Mouse (Mus musculus): ENCODE measurements around the gene Slco1c1. TPM values are rescaled to one million over a fixed set of nuclear protein-coding genes. Genes with fewer than 3 reads are reported as not detected.

Slco1c1 gene
- polyA plus RNA-seq (2015; fragmentation: Nextera tagmentation; extraction: Ambion mirVana) = 0.07 and 0.10 TPM in 2 replicates

DNA sequence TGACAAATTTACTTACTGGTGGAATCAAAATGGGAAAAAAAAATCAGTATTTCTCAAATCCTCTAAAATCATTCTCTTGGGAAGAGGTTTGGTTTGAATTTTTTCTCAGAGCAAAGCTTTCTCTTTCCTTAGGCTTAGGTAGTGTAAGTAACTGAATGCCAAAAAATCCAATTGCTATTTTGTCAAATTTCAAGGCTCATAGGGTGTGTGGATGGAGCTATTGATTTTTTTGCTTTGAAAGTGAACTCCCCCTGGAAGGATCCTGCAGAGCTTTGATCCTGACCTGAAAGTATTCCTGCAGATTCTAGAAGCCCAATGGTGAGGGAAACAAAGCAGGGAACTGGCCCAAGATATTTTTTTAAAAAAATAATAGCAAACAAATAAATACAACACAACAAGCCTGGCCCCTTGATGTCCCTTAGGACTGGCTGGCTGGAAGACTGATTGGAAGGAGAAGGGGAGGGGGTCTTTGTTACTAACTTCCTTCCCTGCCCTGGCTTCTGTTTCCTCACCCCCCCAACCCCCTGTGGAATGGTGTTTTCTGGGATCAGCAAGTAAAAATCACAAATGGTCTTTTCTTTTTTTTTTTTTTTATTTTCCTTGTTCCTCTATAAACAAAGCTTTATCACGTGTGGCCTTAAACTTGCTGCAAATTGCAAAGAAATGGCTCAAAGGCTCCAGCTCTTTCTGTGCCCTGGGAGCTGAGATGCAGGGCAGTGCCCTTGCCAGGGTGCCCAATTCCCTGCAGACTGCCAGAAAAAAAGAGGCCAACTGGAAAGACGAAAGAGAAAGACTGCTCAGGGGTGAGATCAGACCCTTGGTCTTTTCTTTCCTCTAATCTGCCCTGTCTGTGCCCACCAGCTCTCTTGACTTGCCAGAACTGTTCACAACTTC, at the start of gene Slco1c1:
TSS of gene Slco1c1 (plus strand) at position 622 of the 894 bp plus-strand sequence.

Other genes with a start within 250 kb of the Slco1c1 start
- gene Slco1b2, start 105.2 kb downstream of the Slco1c1 start, polyA plus RNA-seq (2015; fragmentation: Nextera tagmentation; extraction: Ambion mirVana) = 0.10 and 0.29 TPM in 2 replicates
- not detected in 2 replicates for gene Gm5724, start 249.4 kb downstream of the Slco1c1 start, polyA plus RNA-seq (2015; fragmentation: Nextera tagmentation; extraction: Ambion mirVana)